In genomic region chr6:52118903-52119635, GRCm38 (mm10) we compare ENCODE assay signal across 15 mouse cellular contexts. TPM values are rescaled to one million over a fixed set of nuclear protein-coding genes. Genes with fewer than 3 reads are reported as not detected.
A peak's percentile ranks its signal among the peaks of the same experiment; 100 is the strongest.
DNase-seq lines count a peak whose midpoint lies in the region; ATAC-seq and TF ChIP-seq lines count a peak whose summit lies in the region.
"Had no signal": no experiment of that assay in that cellular context is flagged by ENCODE, and none has a peak within 500 bp of the region (broad histone marks: within the 10 kb centered on the region; RNA-seq: fewer than 3 reads in every experiment).

No protein-coding gene starts in this region.

- ATAC-seq in hindbrain, embryonic 13.5 days (ENCODE audit: low FRiP score): peak; percentile 79
- ATAC-seq in midbrain, embryonic 15.5 days (replicated peaks): peak; percentile 90

- H3K27ac ChIP-seq in layer of hippocampus, adult 2 months: peak overlapping the region; percentile 32; the same call in 1 of the 2 replicates
- H3K27ac ChIP-seq in hindbrain, embryonic 13.5 days: peak overlapping the region; percentile 81
- H3K27ac ChIP-seq in midbrain, embryonic 15.5 days: peak overlapping the region; percentile 77
- H3K27ac ChIP-seq: liver, embryonic 14.5 days; stomach, postnatal 0 days had no signal

- no peak overlapping the region for H3K4me2 ChIP-seq in hindbrain, embryonic 13.5 days
- 0 out of 2 replicates have a peak overlapping the region, but pooled peaks have one; percentile 4 for H3K4me2 ChIP-seq in midbrain, embryonic 15.5 days

- WGBS in hindbrain, embryonic 13.5 days: 10% methylated on average over 6 of the region's 6 CpGs
- WGBS in midbrain, embryonic 15.5 days: 11% methylated on average over 6 of the region's 6 CpGs

- no peaks in the 10 kb centered on the region for H3K27me3 ChIP-seq in hindbrain, embryonic 13.5 days
- no peaks in the 10 kb centered on the region for H3K27me3 ChIP-seq in midbrain, embryonic 15.5 days (replicated peaks)
- H3K27me3 ChIP-seq: CH12.LX had no signal

- 0 out of 2 replicates have a peak overlapping the region, but pooled peaks have one; percentile 26 for H3K9ac ChIP-seq in hindbrain, embryonic 13.5 days
- H3K9ac ChIP-seq in midbrain, embryonic 15.5 days: no peak overlapping the region
- H3K9ac ChIP-seq: liver, embryonic 14.5 days had no signal

- DNase-seq in layer of hippocampus, adult 2 months (ENCODE audit: low spot score in 2 of 2): peak; percentile 12 to 15
- DNase-seq in layer of hippocampus, adult 9-10 months (ENCODE audit: low spot score): no peak
- peak; percentile 65 for DNase-seq in embryo, embryonic 11 days
- DNase-seq in adrenal gland, postnatal 14 days: no peak
- no peak for DNase-seq in ovary, postnatal 36 days (ENCODE audit: low spot score)
- DNase-seq in spleen, postnatal 36 days (ENCODE audit: low spot score in 2 of 2): no peak
- DNase-seq: cerebellum, postnatal 36 days; right cerebral cortex, postnatal 14 days had no signal

- TF ChIP-seq CTCF in layer of hippocampus, adult 2 months (conservative IDR thresholded peaks at IDR 0.05): no peak

- no peak overlapping the region for H3K4me3 ChIP-seq in layer of hippocampus, adult 2 months
- no peak overlapping the region for H3K4me3 ChIP-seq in hindbrain, embryonic 13.5 days
- H3K4me3 ChIP-seq in midbrain, embryonic 15.5 days: no peak overlapping the region

- H3K4me1 ChIP-seq in hindbrain, embryonic 13.5 days (replicated peaks): peaks cover 32% of the 10 kb centered on the region
- H3K4me1 ChIP-seq in midbrain, embryonic 15.5 days: peaks cover 18% of the 10 kb centered on the region

- no peaks in the 10 kb centered on the region for H3K36me3 ChIP-seq in hindbrain, embryonic 13.5 days
- H3K36me3 ChIP-seq in midbrain, embryonic 15.5 days (replicated peaks): no peaks in the 10 kb centered on the region

- H3K9me3 ChIP-seq in hindbrain, embryonic 13.5 days: no peaks in the 10 kb centered on the region
- no peaks in the 10 kb centered on the region for H3K9me3 ChIP-seq in midbrain, embryonic 15.5 days

RNA-seq across cellular contexts. Expression of gene Hoxa1, which starts 39.0 kb away (rescaled TPM):
- total RNA-seq in layer of hippocampus, adult 2 months (2021): not detected
- 1.5 and 2.0 TPM in 2 replicates for polyA plus RNA-seq in hindbrain, embryonic 13.5 days (2015; fragmentation: Nextera tagmentation; extraction: Ambion mirVana)
- polyA plus RNA-seq in midbrain, embryonic 15.5 days (2015; fragmentation: Nextera tagmentation; extraction: Ambion mirVana): 0.14 TPM in 1 of 2 replicates, not detected in the other
- 0.64 and 1.1 TPM in 2 replicates for total RNA-seq in adrenal gland, postnatal 14 days (2021)
- total RNA-seq: layer of hippocampus, postnatal 10 days; megakaryocyte-erythroid progenitor cell, adult 5-6 weeks had no signal

RNA-seq across cellular contexts. Expression of gene Hoxa2, which starts 45.6 kb away (rescaled TPM):
- not detected for total RNA-seq in layer of hippocampus, adult 2 months (2021)
- polyA plus RNA-seq in hindbrain, embryonic 13.5 days (2015; fragmentation: Nextera tagmentation; extraction: Ambion mirVana): 39.1 and 40.2 TPM in 2 replicates
- polyA plus RNA-seq in midbrain, embryonic 15.5 days (2015; fragmentation: Nextera tagmentation; extraction: Ambion mirVana): 0.19 and 0.25 TPM in 2 replicates
- 3.3 and 3.8 TPM in 2 replicates for total RNA-seq in adrenal gland, postnatal 14 days (2021)
- total RNA-seq: CH12.LX; layer of hippocampus, postnatal 10 days had no signal

RNA-seq across cellular contexts. Expression of gene 5730596B20Rik, which starts 58.2 kb away (rescaled TPM):
- total RNA-seq in layer of hippocampus, adult 2 months (2021): not detected
- polyA plus RNA-seq in hindbrain, embryonic 13.5 days (2015; fragmentation: Nextera tagmentation; extraction: Ambion mirVana): 7.6 and 8.3 TPM in 2 replicates
- polyA plus RNA-seq in midbrain, embryonic 15.5 days (2015; fragmentation: Nextera tagmentation; extraction: Ambion mirVana): not detected in 2 replicates
- 0.45 and 0.63 TPM in 2 replicates for total RNA-seq in adrenal gland, postnatal 14 days (2021)
- total RNA-seq: CH12.LX; layer of hippocampus, postnatal 10 days; megakaryocyte-erythroid progenitor cell, adult 5-6 weeks had no signal

Comparison
In these comparisons a context has a peak if more than half of its experiments do, and no peak if none do; other contexts are left out.
1. DNase-seq: peak in layer of hippocampus, adult 2 months (2 of 2) and embryo, embryonic 11 days (single experiment); none in layer of hippocampus, adult 9-10 months (single experiment), adrenal gland, postnatal 14 days (single experiment), ovary, postnatal 36 days (single experiment) and spleen, postnatal 36 days (0 of 2).
2. Peak in every context shown above with its lines, with median percentiles within 50 percentile points of each other: H3K27ac ChIP-seq.